In genomic region chr19:37434263-37434951, GRCm38 (mm10) we compare ENCODE assay signal across 8 mouse cellular contexts. TPM values are rescaled to one million over a fixed set of nuclear protein-coding genes. Genes with fewer than 3 reads are reported as not detected.
DNase-seq lines count a peak whose midpoint lies in the region; ATAC-seq lines count a peak whose summit lies in the region.

Gene Hhex (plus strand): TSS chr19:37434810.

- peaks cover 9% of the 10 kb centered on the region for H3K4me1 ChIP-seq in forebrain, embryonic 11.5 days (replicated peaks; ENCODE audit: control insufficient read depth, insufficient read depth, low read length)
- H3K4me1 ChIP-seq in lung, embryonic 16.5 days (replicated peaks; ENCODE audit: control insufficient read depth, insufficient read depth, low read length): peaks cover 11% of the 10 kb centered on the region; the same call in 1 of the 2 replicates

- H3K4me3 ChIP-seq in forebrain, embryonic 11.5 days (ENCODE audit: low read depth, low read length): peak within 1 kb of the TSS; percentile 33
- H3K4me3 ChIP-seq in lung, embryonic 16.5 days (ENCODE audit: low read length): peak within 1 kb of the TSS; percentile 74

- peak; percentile 89 for DNase-seq in 416B (ENCODE audit: low read depth)
- DNase-seq in adrenal gland, adult 8-10 months: peak; percentile 84
- peak; percentile 80 for DNase-seq in forebrain, embryonic 11.5 days (ENCODE audit: low spot score)
- DNase-seq in heart, postnatal 14 days: peak; percentile 83 to 88
- DNase-seq in kidney, postnatal 36 days: peak; percentile 76 to 87
- peak; percentile 71 for DNase-seq in testis, postnatal 10 days (ENCODE audit: low spot score)

- peak within 1 kb of the TSS; percentile 51 for H3K4me2 ChIP-seq in forebrain, embryonic 11.5 days (ENCODE audit: low read depth, low read length, severe bottlenecking)
- peak within 1 kb of the TSS; percentile 81 for H3K4me2 ChIP-seq in lung, embryonic 16.5 days (ENCODE audit: low read depth, low read length)

- peaks cover 72% of the 10 kb centered on the region for H3K27me3 ChIP-seq in forebrain, embryonic 11.5 days (ENCODE audit: control insufficient read depth, insufficient read depth, low read length)
- H3K27me3 ChIP-seq in lung, embryonic 16.5 days (ENCODE audit: control insufficient read depth, insufficient read depth, low read depth, low read length): peaks cover 57% of the 10 kb centered on the region

- peak within 1 kb of the TSS; percentile 25 for H3K27ac ChIP-seq in forebrain, embryonic 11.5 days (ENCODE audit: low read depth, low read length)
- peak within 1 kb of the TSS; percentile 94 for H3K27ac ChIP-seq in lung, embryonic 16.5 days (ENCODE audit: low read length)

- H3K9ac ChIP-seq in forebrain, embryonic 11.5 days (ENCODE audit: low read length): no peak within 1 kb of the TSS; the same call in 1 of the 2 replicates
- peak within 1 kb of the TSS; percentile 81 for H3K9ac ChIP-seq in lung, embryonic 16.5 days (ENCODE audit: low read length)

- under 1% methylated on average over 78 of the region's 79 CpGs for WGBS in forebrain, embryonic 11.5 days
- WGBS in lung, embryonic 16.5 days: under 1% methylated on average over 62 of the region's 79 CpGs

- H3K36me3 ChIP-seq in forebrain, embryonic 11.5 days (ENCODE audit: control insufficient read depth, insufficient read depth, low read length): no peaks in the 10 kb centered on the region
- H3K36me3 ChIP-seq in lung, embryonic 16.5 days (ENCODE audit: control insufficient read depth, insufficient read depth, low read length): no peaks in the 10 kb centered on the region

- intact Hi-C loops in heart, postnatal 14 days (cut with DNase I): no loop called here

- H3K9me3 ChIP-seq in forebrain, embryonic 11.5 days (ENCODE audit: control insufficient read depth, low read length): no peaks in the 10 kb centered on the region
- no peaks in the 10 kb centered on the region; the same call in 1 of the 2 replicates for H3K9me3 ChIP-seq in lung, embryonic 16.5 days (ENCODE audit: control insufficient read depth, low read length)

- ATAC-seq in forebrain, embryonic 11.5 days (replicated peaks; ENCODE audit: low FRiP score): peak; percentile 65
- peak; percentile 88 for ATAC-seq in lung, embryonic 16.5 days (ENCODE audit: low read depth)
- peak; percentile 63 for ATAC-seq in neutrophil, adult 5-6 weeks (ENCODE audit: extremely low read depth, insufficient number of reproducible peaks, low FRiP score, poor library complexity, severe bottlenecking)

RNA-seq across cellular contexts. Expression of gene Hhex, which starts in this region (rescaled TPM):
- 100 to 1,000 TPM in 2 of 4 experiments, 10 to 100 TPM in 2; 23.6 to 283 (median 97.2) TPM for total RNA-seq in adrenal gland, adult 8-10 months (2022)
- polyA plus RNA-seq in forebrain, embryonic 11.5 days (2014; fragmentation: Nextera tagmentation; extraction: Ambion mirVana): 4.5 and 5.1 TPM in 2 replicates
- total RNA-seq in heart, postnatal 14 days (2021): 1 to 10 TPM; 4.5 to 4.6 TPM
- polyA plus RNA-seq in lung, embryonic 16.5 days (2015; fragmentation: Nextera tagmentation; extraction: Ambion mirVana): 38.3 and 40.2 TPM in 2 replicates
- 57.2 and 72.9 TPM in 2 replicates for total RNA-seq in neutrophil, adult 5-6 weeks (2017)

Comparison
In these comparisons a context has a peak if more than half of its experiments do, and no peak if none do; other contexts are left out.
1. Peak in every context shown above with its lines: DNase-seq, ATAC-seq, H3K4me3 ChIP-seq and H3K27ac ChIP-seq.
2. RNA of gene Hhex (total RNA-seq): 23.6 to 283 TPM in adrenal gland, adult 8-10 months and 57.2 to 72.9 TPM in neutrophil, adult 5-6 weeks; 4.5 to 4.6 TPM in heart, postnatal 14 days; every median in the first group is over 4 times any median in the second.